Mouse (Mus musculus) left cerebral cortex, adult 11 months (tissue): ENCODE data around the gene Agpat3.

Source experiments
- DNase-seq: peaks from one replicate; pipeline ENCODE4 v3.0.0; 2022; ENCODE audit warnings: low spot score

Agpat3 gene

DNA sequence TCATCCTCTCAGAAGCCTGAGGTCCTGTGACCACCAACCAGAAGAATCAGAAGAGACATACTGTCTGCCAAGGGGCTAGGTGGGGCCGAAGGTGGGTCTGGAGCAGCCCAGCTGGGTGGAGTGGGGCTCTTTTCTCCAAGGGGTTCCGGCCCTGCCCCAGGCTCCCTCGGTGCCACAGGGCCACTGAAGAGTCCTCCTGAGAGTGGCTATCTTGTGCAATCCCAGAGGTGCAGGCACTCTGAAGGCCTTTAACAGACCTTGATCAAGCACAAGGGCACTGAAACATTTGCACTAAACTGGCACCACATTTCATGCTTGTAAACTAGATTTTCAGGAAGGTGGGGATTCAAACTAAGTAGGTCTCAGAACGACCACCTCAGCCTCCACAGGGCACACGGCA, 55.9 kb downstream of the Agpat3 start:
- DNase-seq, result no peak

DNA sequence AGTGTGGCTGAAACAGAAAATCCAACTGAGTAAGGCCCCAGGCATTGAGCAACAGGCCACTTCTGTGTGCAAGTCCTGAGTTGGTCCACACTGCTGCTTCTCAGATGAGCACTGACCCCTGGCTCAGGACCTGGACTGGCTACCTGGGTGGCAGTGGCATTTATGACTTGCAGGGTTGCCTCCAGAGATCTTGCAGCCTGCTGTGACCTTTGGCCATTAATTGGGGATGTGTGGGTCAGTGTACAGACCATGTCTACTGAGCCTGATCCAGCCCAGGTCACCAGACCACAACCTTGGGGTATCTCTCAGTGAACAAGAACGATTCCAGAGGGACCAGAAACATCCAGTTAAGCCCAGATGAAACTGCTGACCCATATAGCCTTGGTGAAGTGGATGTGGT, 58.7 kb downstream of the Agpat3 start:
- no peak for DNase-seq

- no peak for DNase-seq
These were observed 59.9 kb downstream of the Agpat3 start for GRCm38 (mm10) chr10:78292381-78292780.

DNA sequence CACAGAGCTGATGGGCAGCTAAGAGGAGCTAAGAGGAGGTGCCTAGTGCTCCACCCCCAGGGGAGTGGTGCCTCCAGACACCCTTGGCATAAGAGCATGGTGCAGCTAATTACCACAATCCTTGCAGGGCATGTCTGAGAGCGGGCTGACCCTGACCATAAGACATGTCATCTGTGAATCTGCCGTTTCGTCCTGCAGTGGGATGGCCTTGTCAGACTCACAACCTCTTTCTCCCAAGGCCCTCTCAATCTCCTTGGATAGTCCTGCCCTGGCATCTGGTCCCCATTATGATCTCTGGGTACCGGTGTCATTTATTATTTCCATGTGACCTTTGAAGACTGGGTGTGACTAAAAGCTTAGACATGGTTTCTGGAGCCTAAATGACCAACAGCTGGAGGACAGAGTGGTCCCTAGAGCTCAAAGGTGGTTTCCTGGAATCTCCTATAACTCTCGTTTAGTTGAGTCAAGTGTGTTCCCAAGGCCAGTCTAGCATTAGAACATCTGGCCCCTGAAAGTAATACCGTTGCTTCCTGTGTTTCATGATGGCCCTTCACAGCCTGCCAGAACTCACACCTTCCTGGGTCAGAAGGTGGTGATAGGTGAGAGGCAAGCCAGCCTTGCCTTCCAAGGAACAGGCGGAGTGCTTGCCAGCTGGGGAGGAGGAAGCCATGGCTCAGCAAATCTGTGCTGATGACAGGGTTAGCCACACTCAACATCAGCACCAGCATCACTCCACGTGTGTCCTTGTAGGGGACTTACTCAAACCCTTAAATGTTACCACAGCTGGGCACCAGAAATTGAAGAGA, 61.4 kb downstream of the Agpat3 start:
- no peak for DNase-seq

- no peak for DNase-seq
These were observed 63.4 kb downstream of the Agpat3 start for GRCm38 (mm10) chr10:78288896-78289295.

DNA sequence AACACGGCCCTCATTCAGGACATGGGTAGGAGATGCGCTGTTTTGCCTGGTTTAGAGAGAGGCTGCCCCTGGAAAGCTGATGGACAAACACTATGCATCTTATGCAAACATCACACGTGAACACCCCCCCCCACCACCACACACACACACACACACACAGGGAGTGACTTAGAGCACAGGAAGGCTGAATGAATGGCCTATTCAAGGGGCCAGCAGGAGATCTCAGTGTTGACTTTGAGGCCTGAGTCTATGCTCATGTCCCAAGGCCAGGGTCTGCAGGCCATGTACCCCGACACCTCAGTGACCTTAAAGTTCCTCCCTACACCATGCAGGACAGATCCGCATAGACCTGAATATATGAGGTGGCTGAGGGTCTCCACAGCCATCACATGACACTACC, 64.2 kb downstream of the Agpat3 start:
- no peak for DNase-seq

DNA sequence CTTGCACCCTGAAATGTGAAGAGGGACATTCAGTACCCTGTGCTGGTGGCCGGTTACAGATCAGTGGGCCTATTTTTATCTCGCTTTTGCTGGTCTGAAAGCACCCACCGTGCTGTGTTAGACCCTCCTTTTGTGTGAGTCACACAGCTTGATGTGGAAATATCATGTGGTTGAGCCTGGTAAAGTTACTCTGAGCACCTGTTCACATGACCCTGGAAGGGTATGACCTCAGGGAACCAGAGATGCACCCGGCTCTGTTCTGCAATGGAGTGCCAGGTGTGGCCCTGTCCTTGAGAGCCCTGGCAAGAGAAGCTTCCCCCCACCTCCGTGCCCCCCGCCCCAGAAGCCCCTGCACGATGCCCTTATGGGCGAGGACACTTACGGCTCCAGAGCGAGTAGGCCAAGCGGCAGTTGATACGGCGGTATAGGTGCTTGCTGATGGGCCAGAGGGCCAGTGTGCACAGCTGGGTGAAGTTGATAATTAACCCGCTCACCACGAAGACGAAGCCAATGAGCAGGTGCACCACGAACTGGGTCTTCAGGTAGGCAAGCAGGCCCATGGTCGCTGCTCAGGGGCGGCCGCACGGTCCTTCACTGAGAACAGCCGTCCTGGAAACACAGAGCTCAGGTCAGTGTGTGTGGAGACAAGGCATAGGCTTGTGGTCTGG, 64.7 kb downstream of the Agpat3 start:
- DNase-seq, result no peak

GRCm38 (mm10) chr10:78285959-78286358, 66.3 kb downstream of the Agpat3 start:
- no peak for DNase-seq

- no peak for DNase-seq
These were observed 66.9 kb downstream of the Agpat3 start for GRCm38 (mm10) chr10:78285409-78285808.

GRCm38 (mm10) chr10:78284812-78285211, 67.5 kb downstream of the Agpat3 start:
- no peak for DNase-seq

GRCm38 (mm10) chr10:78282411-78282810, 69.9 kb downstream of the Agpat3 start:
- no peak for DNase-seq

- DNase-seq, result no peak
These were observed 71.8 kb downstream of the Agpat3 start for GRCm38 (mm10) chr10:78280486-78280885.

- DNase-seq, result no peak
These were observed 73.1 kb downstream of the Agpat3 start for GRCm38 (mm10) chr10:78279210-78279609.

GRCm38 (mm10) chr10:78277835-78278234, 74.5 kb downstream of the Agpat3 start:
- DNase-seq, result no peak

DNA sequence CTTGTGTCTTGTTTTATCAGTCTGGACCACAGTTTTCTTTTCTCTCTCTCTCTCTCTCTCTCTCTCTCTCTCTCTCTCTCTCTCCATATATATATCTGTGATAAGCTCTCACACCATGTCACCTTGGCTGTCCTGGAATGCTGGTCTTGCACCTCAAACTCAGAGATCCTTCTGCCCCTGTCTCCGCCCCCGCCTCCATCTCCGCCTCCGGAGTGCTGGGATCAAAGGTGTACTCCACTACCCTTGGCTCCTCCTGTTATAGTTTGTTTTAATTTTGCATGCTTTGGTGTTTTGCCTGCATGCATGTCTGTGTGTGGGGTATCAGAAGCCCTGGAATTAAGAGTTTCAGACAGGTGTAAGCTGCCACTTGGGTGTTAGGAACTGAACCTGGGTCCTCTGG, 76.0 kb downstream of the Agpat3 start:
- no peak for DNase-seq

- DNase-seq, result no peak
These were observed 79.4 kb downstream of the Agpat3 start for GRCm38 (mm10) chr10:78272932-78273331.

- no peak for DNase-seq
These were observed 86.4 kb downstream of the Agpat3 start for GRCm38 (mm10) chr10:78265881-78266280.

GRCm38 (mm10) chr10:78264735-78265134, 87.6 kb downstream of the Agpat3 start:
- DNase-seq, result no peak

DNA sequence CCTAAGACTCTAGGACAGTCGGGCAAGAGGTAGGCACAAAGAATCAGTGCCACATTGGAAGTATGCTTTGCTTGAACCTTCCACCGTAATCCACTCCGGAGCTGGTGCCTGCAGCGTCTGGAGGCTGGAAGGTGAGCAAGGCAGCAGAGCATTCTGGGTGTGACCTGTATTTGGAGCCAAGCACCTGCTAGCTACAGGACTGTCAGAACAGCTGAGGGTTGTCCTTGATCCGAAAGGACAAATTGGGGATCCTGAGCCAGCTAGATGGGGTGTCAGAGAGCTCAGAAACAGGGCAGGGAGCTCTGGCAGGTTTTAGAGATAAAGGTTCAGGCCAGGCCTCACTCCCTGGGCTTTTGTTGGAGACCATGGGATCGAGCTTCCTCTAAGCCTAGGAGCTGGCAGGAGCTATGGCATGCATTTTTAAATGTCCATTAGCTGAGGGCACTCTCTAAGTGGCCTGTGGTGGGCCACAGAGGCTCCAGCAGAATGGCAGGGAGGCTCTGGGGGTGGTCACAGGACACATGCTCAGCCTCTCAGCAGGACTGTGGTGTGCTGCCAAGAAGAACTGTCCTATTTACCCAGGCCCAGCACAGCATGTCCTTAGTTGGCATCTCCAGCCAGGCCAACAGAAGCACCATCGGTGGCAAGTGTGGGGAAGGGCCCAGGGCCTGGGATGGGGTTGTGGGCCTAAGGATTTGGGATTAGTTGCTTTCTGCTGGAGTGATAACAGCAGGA, 91.2 kb downstream of the Agpat3 start:
- DNase-seq, result no peak

GRCm38 (mm10) chr10:78260322-78260721, 92.0 kb downstream of the Agpat3 start:
- DNase-seq, result no peak

DNA sequence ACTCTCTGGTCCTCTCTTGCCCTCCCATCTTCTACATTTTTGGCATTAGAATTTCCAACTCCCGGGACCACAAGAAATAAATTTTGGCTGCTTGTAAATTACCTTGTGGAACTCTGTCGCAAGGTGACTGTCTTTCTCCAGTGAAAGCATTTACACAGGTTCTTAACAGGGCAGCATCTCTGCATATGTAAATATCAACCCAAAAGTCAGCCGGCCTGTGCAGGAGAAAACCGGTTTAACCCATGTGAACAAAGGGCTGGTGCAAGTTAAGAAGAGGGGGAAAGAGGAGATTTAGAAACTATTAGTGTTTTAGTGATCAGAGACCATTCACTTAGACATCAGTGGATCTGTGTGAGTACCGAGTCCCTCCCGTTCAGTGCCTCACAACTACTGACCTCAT, 92.6 kb downstream of the Agpat3 start:
- DNase-seq, result no peak

- no peak for DNase-seq
These were observed 93.1 kb downstream of the Agpat3 start for GRCm38 (mm10) chr10:78259230-78259629.

DNA sequence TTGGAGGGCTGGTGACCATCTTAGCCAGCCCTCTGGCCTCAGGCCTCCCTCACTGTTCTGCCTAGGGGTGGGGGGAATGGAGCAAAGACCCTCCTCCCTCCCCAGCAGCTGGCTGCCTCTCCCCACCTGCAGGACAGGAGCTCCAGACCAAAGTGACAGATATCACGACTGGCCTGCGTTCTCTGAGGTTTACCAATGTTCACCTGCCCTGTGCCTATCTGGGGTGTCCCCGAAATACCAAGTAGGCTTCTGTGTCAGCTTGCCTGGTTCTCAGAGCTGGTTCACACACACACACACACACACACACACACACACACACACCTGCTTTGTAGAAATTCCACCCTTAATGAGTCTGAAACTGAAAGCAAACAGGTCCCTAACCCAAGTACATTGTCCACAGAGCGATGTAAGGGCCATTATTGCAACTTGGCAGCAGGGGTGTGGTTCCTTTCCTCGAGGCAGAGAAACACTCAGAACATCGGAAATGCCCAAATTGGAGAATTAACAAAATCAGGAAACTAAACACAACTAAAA, 94.1 kb downstream of the Agpat3 start:
- no peak for DNase-seq
